Mouse (Mus musculus): ENCODE results near the gene Dhx34.
A peak's percentile ranks its signal among the peaks of the same experiment; 100 is the strongest.

Gene Dhx34

GRCm38 (mm10) chr7:16162036-16162435 lies 59.8 kb downstream of the Dhx34 start:
- DNase-seq (ENCODE audit: low read depth, low spot score), result no peak

- no peak for DNase-seq (ENCODE audit: low read depth, low spot score)
These were observed 60.5 kb downstream of the Dhx34 start for GRCm38 (mm10) chr7:16161302-16161701.

DNA sequence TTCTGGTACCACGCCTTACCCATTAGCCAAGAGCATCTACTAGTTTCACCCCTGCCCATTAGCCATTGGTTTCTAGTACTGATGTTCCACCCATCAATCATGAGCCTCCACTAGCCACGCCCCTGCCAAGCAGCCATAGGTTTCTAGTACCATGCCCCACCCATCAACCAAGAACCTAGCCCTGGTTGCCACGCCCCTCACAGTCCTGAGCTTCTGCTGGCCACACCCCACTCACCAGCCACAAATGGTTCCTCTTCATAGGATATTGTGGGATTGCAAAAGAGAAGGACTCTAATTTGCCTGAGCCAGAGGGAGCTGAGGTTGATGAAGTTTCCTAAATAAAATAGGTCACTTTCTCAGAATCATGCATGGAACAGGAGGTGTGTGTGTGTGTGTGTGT lies 61.1 kb downstream of the Dhx34 start:
- no peak for DNase-seq (ENCODE audit: low read depth, low spot score)

- no peak for DNase-seq (ENCODE audit: low read depth, low spot score)
These were observed 63.1 kb downstream of the Dhx34 start for GRCm38 (mm10) chr7:16158735-16159134.

DNA sequence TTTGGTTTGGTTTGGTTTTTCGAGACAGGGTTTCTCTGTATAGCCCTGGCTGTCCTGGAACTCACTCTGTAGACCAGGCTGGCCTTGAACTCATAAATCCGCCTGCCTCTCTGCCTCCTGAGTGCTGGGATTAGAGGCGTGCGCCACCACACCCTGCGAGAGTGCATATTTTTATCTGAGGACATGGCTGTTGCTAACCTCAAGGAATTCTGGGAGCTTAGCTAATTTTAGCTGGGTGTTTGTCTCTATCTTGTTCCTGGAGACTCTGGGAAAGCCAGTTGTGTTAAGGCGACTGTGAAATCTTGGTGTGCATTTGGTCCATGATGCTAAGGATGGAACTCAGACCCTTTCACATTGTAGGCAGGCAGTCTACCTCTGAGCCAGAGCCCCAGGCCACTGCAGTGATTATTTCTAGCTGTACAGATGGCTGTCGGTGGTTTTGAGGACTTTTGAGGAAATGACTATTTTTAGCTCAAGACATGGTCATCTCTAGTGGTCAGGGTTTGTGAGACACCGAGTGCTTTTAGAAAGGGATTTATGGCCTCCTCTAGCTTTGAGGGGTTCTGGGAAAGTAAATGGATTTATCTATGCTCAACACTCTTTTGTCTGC lies 65.6 kb downstream of the Dhx34 start:
- no peak for DNase-seq (ENCODE audit: low read depth, low spot score)

GRCm38 (mm10) chr7:16155132-16155872 lies 66.5 kb downstream of the Dhx34 start:
- DNase-seq (ENCODE audit: low read depth, low spot score), result no peak

DNA sequence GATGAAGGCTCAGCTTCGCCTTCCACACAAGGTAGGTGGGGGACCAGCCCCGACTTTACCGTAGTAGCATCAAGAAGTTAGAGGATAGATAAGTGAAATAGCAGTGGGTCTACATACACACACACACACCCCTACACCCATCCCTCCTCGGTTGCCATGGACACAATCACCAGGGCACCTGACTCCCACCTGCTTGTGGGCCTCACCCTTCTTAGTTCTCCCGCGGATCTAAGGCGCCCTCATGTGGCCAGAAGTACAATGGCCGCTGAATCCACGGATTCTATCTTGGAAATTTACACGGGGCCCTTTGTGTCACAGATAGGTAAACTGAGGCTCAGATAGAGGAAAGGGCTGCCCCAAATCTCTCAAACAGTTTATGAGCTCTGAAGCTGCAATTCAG lies 68.3 kb downstream of the Dhx34 start:
- peak; percentile 45 for DNase-seq (ENCODE audit: low read depth, low spot score)

DNA sequence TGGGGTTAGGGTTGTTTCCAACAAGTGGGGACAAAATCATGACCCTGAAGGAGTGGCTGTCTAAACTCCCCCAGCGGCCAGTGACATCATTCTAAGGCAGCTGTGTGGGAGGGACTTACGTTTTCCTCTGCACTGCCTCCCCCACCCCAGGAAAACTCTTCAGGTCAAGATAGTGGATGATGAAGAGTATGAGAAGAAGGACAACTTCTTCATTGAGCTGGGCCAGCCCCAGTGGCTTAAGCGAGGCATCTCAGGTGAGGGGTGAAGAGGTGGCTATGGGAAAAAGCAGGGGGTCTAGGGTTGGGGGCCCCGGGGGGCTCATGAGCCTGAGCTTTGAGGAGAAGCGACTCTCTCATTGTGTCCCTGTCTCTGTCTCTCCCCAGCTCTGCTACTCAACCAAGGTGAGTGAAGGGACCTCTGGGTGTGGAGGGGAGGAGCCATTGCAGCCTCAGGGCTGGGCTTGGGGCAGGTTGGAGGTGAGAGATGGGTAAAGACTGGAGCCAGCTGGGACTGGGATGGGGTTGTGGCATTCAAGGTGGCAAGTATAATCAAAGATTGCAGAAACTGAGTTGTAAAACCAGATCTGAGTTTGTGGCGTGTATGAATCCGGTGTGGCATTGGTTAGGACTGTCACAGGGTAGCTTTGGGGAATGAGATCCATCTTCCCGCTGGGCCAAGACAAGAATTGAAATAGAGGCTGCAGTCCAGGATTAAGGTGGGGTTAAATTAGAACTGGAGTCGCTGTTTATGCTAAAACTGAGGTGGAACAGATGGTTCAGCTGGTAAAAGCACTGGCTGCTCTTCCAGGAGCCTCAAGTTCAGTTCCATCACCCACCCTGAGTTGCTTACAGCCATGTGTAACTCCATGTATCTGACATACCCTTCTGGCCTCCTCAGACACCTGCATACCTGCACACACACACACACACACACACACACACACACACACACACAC lies 71.4 kb downstream of the Dhx34 start:
- no peak for DNase-seq (ENCODE audit: low read depth, low spot score)

GRCm38 (mm10) chr7:16149241-16149640 lies 72.6 kb downstream of the Dhx34 start:
- no peak for DNase-seq (ENCODE audit: low read depth, low spot score)

DNA sequence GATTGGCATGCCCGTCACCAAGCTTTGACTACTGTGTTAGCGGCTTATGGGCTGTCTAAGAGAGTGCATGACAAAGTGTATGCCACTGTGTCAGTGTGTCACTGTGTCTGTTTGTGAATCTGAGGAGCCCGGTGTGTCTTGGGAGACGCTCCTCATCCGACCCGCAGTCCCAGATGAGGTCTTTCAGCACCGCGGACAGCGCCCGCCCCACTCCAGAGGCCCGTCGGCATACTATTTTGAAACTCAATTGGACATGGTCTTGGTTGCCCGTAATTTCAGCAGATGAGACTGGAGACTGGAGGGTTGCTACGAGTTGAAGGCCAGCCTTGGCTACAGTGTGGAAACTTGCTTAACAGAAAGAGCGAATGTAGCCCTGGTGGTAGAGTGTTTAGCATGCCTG lies 74.2 kb downstream of the Dhx34 start:
- no peak for DNase-seq (ENCODE audit: low read depth, low spot score)
